Comparison of ENCODE assay signal across 22 mouse cellular contexts in genomic region chr13:49798901-49799300, GRCm38 (mm10). TPM values are rescaled to one million over a fixed set of nuclear protein-coding genes. Genes with fewer than 3 reads are reported as not detected.
"Had no signal": no experiment of that assay in that cellular context is flagged by ENCODE, and none has a peak within 500 bp of the region (broad histone marks: within the 10 kb centered on the region; RNA-seq: fewer than 3 reads in every experiment).

Gene Gm30302, minus strand, starts transcription at chr13:49799001.

- DNase-seq: liver, postnatal 0 days; lung, adult 2 months; lung, postnatal 14 days; lung, postnatal 36 days; right cerebral cortex, postnatal 14 days; thymus, adult 2 months; thymus, postnatal 25 days; thymus, postnatal 4 days had no signal

- H3K9ac ChIP-seq: liver, embryonic 15.5 days; liver, postnatal 0 days; lung, embryonic 15.5 days; midbrain, embryonic 13.5 days; midbrain, embryonic 15.5 days; neural tube, embryonic 12.5 days; stomach, embryonic 15.5 days had no signal

- H3K9me3 ChIP-seq: liver, embryonic 15.5 days; lung, embryonic 15.5 days; midbrain, embryonic 15.5 days; stomach, embryonic 15.5 days had no signal

- H3K36me3 ChIP-seq: liver, embryonic 15.5 days; lung, embryonic 15.5 days; midbrain, embryonic 13.5 days; midbrain, embryonic 15.5 days; neural tube, embryonic 12.5 days; stomach, embryonic 15.5 days had no signal

- H3K27me3 ChIP-seq: liver, embryonic 15.5 days; lung, embryonic 15.5 days; midbrain, embryonic 13.5 days; midbrain, embryonic 15.5 days; neural tube, embryonic 12.5 days; stomach, embryonic 15.5 days had no signal

- H3K4me1 ChIP-seq: liver, embryonic 15.5 days; lung, embryonic 15.5 days; midbrain, embryonic 13.5 days; midbrain, embryonic 15.5 days; neural tube, embryonic 12.5 days; stomach, embryonic 15.5 days had no signal

- H3K4me3 ChIP-seq: liver, embryonic 15.5 days; lung, embryonic 15.5 days; midbrain, embryonic 13.5 days; midbrain, embryonic 15.5 days; neural tube, embryonic 12.5 days; stomach, embryonic 15.5 days had no signal

- H3K27ac ChIP-seq: liver, embryonic 15.5 days; lung, embryonic 15.5 days; macrophage; midbrain, embryonic 13.5 days; midbrain, embryonic 15.5 days; neural tube, embryonic 12.5 days; stomach, embryonic 15.5 days; stomach, postnatal 0 days had no signal

- H3K4me2 ChIP-seq: liver, embryonic 15.5 days; lung, embryonic 15.5 days; midbrain, embryonic 11.5 days; midbrain, embryonic 13.5 days; midbrain, embryonic 15.5 days; neural tube, embryonic 12.5 days; stomach, embryonic 15.5 days had no signal

- ATAC-seq: liver, postnatal 0 days; lung, postnatal 0 days; midbrain, embryonic 13.5 days; midbrain, embryonic 15.5 days had no signal

RNA-seq across cellular contexts. Expression of gene Gm30302, which starts in this region (rescaled TPM):
- polyA plus RNA-seq: liver, embryonic 15.5 days; liver, postnatal 0 days; lung, adult 2 months; lung, embryonic 15.5 days; lung, postnatal 0 days; macrophage; midbrain, embryonic 11.5 days; midbrain, embryonic 13.5 days; midbrain, embryonic 15.5 days; midbrain, postnatal 0 days; neural tube, embryonic 14.5 days; spleen, adult 2 months; stomach, embryonic 15.5 days; stomach, postnatal 0 days; thymus, adult 2 months; urinary bladder, adult 2 months had no signal
